Mouse (Mus musculus): ENCODE results near the gene Eif4g3.

Gene Eif4g3

GRCm38 (mm10) chr4:138101795-138102194, 109.0 kb downstream of the Eif4g3 start:
- no peak for DNase-seq (ENCODE audit: low spot score in 2 of 2)

- DNase-seq (ENCODE audit: low spot score in 2 of 2) = no peak
These were observed 109.6 kb downstream of the Eif4g3 start for GRCm38 (mm10) chr4:138102413-138102812.

GRCm38 (mm10) chr4:138104967-138105366, 112.1 kb downstream of the Eif4g3 start:
- no peak for DNase-seq (ENCODE audit: low spot score in 2 of 2)

GRCm38 (mm10) chr4:138107441-138108409, 114.9 kb downstream of the Eif4g3 start:
- DNase-seq (ENCODE audit: low spot score in 2 of 2) = peak; percentile 26 to 68

- no peak for DNase-seq (ENCODE audit: low spot score in 2 of 2)
These were observed 115.7 kb downstream of the Eif4g3 start for GRCm38 (mm10) chr4:138108541-138108940.

- no peak for DNase-seq (ENCODE audit: low spot score in 2 of 2)
These were observed 116.5 kb downstream of the Eif4g3 start for GRCm38 (mm10) chr4:138109332-138109731.

GRCm38 (mm10) chr4:138111858-138112257, 119.0 kb downstream of the Eif4g3 start:
- DNase-seq (ENCODE audit: low spot score in 2 of 2) = no peak

- no peak for DNase-seq (ENCODE audit: low spot score in 2 of 2)
These were observed 126.9 kb downstream of the Eif4g3 start for GRCm38 (mm10) chr4:138119740-138120139.

- DNase-seq (ENCODE audit: low spot score in 2 of 2) = no peak
These were observed 131.2 kb downstream of the Eif4g3 start for GRCm38 (mm10) chr4:138124046-138124445.

- DNase-seq (ENCODE audit: low spot score in 2 of 2) = no peak
These were observed 134.5 kb downstream of the Eif4g3 start for GRCm38 (mm10) chr4:138127371-138127770.

- no peak for DNase-seq (ENCODE audit: low spot score in 2 of 2)
These were observed 135.0 kb downstream of the Eif4g3 start for GRCm38 (mm10) chr4:138127781-138128180.

- no peak for DNase-seq (ENCODE audit: low spot score in 2 of 2)
These were observed 137.3 kb downstream of the Eif4g3 start for GRCm38 (mm10) chr4:138130149-138130548.

- DNase-seq (ENCODE audit: low spot score in 2 of 2) = no peak
These were observed 138.4 kb downstream of the Eif4g3 start for GRCm38 (mm10) chr4:138131226-138131625.

- no peak for DNase-seq (ENCODE audit: low spot score in 2 of 2)
These were observed 138.9 kb downstream of the Eif4g3 start for GRCm38 (mm10) chr4:138131716-138132115.

GRCm38 (mm10) chr4:138133360-138133759, 140.5 kb downstream of the Eif4g3 start:
- no peak for DNase-seq (ENCODE audit: low spot score in 2 of 2)

- no peak for DNase-seq (ENCODE audit: low spot score in 2 of 2)
These were observed 144.5 kb downstream of the Eif4g3 start for GRCm38 (mm10) chr4:138137336-138137735.

- DNase-seq (ENCODE audit: low spot score in 2 of 2) = no peak
These were observed 145.0 kb downstream of the Eif4g3 start for GRCm38 (mm10) chr4:138137804-138138203.

GRCm38 (mm10) chr4:138138219-138138618, 145.4 kb downstream of the Eif4g3 start:
- DNase-seq (ENCODE audit: low spot score in 2 of 2) = no peak

- DNase-seq (ENCODE audit: low spot score in 2 of 2) = no peak
These were observed 148.5 kb downstream of the Eif4g3 start for GRCm38 (mm10) chr4:138141358-138141757.

GRCm38 (mm10) chr4:138147176-138147575, 154.4 kb downstream of the Eif4g3 start:
- DNase-seq (ENCODE audit: low spot score in 2 of 2) = no peak

- no peak for DNase-seq (ENCODE audit: low spot score in 2 of 2)
These were observed 157.2 kb downstream of the Eif4g3 start for GRCm38 (mm10) chr4:138149977-138150376.

- no peak for DNase-seq (ENCODE audit: low spot score in 2 of 2)
These were observed 158.4 kb downstream of the Eif4g3 start for GRCm38 (mm10) chr4:138151226-138151625.

GRCm38 (mm10) chr4:138153980-138154379, 161.2 kb downstream of the Eif4g3 start:
- DNase-seq (ENCODE audit: low spot score in 2 of 2) = peak; percentile 34 to 78
